Mouse (Mus musculus) left cerebral cortex, adult 2 months (tissue): ENCODE measurements around the gene Atxn1. TPM values are rescaled to one million over a fixed set of nuclear protein-coding genes. Genes with fewer than 3 reads are reported as not detected.
A peak's percentile ranks its signal among the peaks of the same experiment; 100 is the strongest.

Source experiments
- DNase-seq, 2 experiments: peaks; one replicate each; pipeline ENCODE4 v3.0.0; 2021 to 2022; ENCODE audit warnings: low spot score in 2 of 2, mixed read lengths in 1 of 2; ENCODE audit errors: extremely low spot score in 1 of 2
- H3K27ac ChIP-seq: fragments of 200-600 bp; 2 replicates; pipeline ENCODE4 v1.8.1; 2022
- H3K4me3 ChIP-seq: fragments of 200-600 bp; 2 replicates; pipeline ENCODE4 v1.8.1; 2022
- CTCF ChIP-seq: fragments of 200-600 bp; IDR thresholded peaks from 2 replicates; pipeline ENCODE4 v1.8.1; 2022; ENCODE audit warnings: antibody characterized with exemption, mild to moderate bottlenecking, moderate library complexity
- intact Hi-C: fragments of 180-260 bp; cut with DNase I; formaldehyde crosslinking; loops from one replicate; pipeline ENCODE4 v1.15.1; 2025
- total RNA-seq, 2 experiments: library from RNA; stranded (reverse); gene quantifications; 2 replicates each; pipeline ENCODE4 v1.2.3; 2021

Gene Atxn1
- total RNA-seq, 2 experiments from 2014 or later: 152 to 197 TPM

GRCm38 (mm10) chr13:45657176-45657575 lies 307.6 kb downstream of the Atxn1 start:
- Histone ChIP-seq H3K27ac (no peak overlapping the region), H3K4me3 (no peak overlapping the region)
- intact Hi-C loops: no loop called here
- TF ChIP-seq CTCF: no peak
- DNase-seq: no peak

- intact Hi-C loops: no loop called here
- no peak overlapping the region for H3K4me3 ChIP-seq
- no peak overlapping the region for H3K27ac ChIP-seq
- TF ChIP-seq CTCF: no peak
- DNase-seq: no peak
Measured at GRCm38 (mm10) chr13:45651652-45652241, 313.1 kb downstream of the Atxn1 start.

GRCm38 (mm10) chr13:45649197-45649812 lies 315.5 kb downstream of the Atxn1 start:
- Histone ChIP-seq H3K27ac (no peak overlapping the region), H3K4me3 (no peak overlapping the region)
- intact Hi-C loops: no loop called here
- no peak for DNase-seq
- TF ChIP-seq CTCF: no peak

- Histone ChIP-seq H3K4me3 (no peak overlapping the region), H3K27ac (peak overlapping the region; percentile 16; the same call in 1 of the 2 replicates)
- TF ChIP-seq CTCF: no peak
- intact Hi-C loops: no loop called here
- DNase-seq: no peak
Measured at GRCm38 (mm10) chr13:45643780-45644395, 320.9 kb downstream of the Atxn1 start.

GRCm38 (mm10) chr13:45642913-45643312 lies 321.9 kb downstream of the Atxn1 start:
- peak overlapping the region; percentile 66 for H3K27ac ChIP-seq

GRCm38 (mm10) chr13:45640431-45640830 lies 324.4 kb downstream of the Atxn1 start:
- TF ChIP-seq CTCF: no peak
- Histone ChIP-seq H3K27ac (peak overlapping the region; percentile 28; the same call in 1 of the 2 replicates), H3K4me3 (no peak overlapping the region)
- intact Hi-C loops: no loop called here
- no peak for DNase-seq

More at GRCm38 (mm10) chr13:45642913-45643312, 321.9 kb downstream of the Atxn1 start:
- peak in 1 of 2 experiments; percentile 33 for DNase-seq
- TF ChIP-seq CTCF: no peak
- intact Hi-C loops: no loop called here
- no peak overlapping the region for H3K4me3 ChIP-seq

GRCm38 (mm10) chr13:45638281-45638680 lies 326.5 kb downstream of the Atxn1 start:
- intact Hi-C loops: loop anchor here (5.0 to 10.0 kb wide), 2 partner anchors 101 to 527 kb away; no protein-coding TSS in a partner anchor

GRCm38 (mm10) chr13:45637324-45637723 lies 327.5 kb downstream of the Atxn1 start:
- peak; percentile 83 for TF ChIP-seq CTCF
- Histone ChIP-seq H3K27ac (no peak overlapping the region), H3K4me3 (no peak overlapping the region)
- intact Hi-C loops: loop anchor here (2.0 to 10.0 kb wide), 3 partner anchors 65 to 527 kb away; no protein-coding TSS in a partner anchor
- no peak for DNase-seq

More at GRCm38 (mm10) chr13:45638281-45638680, 326.5 kb downstream of the Atxn1 start:
- Histone ChIP-seq H3K27ac (no peak overlapping the region), H3K4me3 (no peak overlapping the region)
- no peak for DNase-seq
- TF ChIP-seq CTCF: no peak

GRCm38 (mm10) chr13:45636435-45636834 lies 328.4 kb downstream of the Atxn1 start:
- intact Hi-C loops: loop anchor here (2.0 to 10.0 kb wide), 3 partner anchors 64 to 528 kb away; no protein-coding TSS in a partner anchor
- no peak for TF ChIP-seq CTCF
- Histone ChIP-seq H3K27ac (no peak overlapping the region), H3K4me3 (no peak overlapping the region)
- no peak for DNase-seq

GRCm38 (mm10) chr13:45633918-45634317 lies 330.9 kb downstream of the Atxn1 start:
- no peak for DNase-seq
- no peak overlapping the region for H3K4me3 ChIP-seq
- intact Hi-C loops: loop anchor here (10.0 kb wide), 1 partner anchor 531 kb away; no protein-coding TSS in a partner anchor

GRCm38 (mm10) chr13:45632133-45632532 lies 332.7 kb downstream of the Atxn1 start:
- Histone ChIP-seq H3K27ac (no peak overlapping the region), H3K4me3 (no peak overlapping the region)
- intact Hi-C loops: loop anchor here (10.0 kb wide), 1 partner anchor 533 kb away; no protein-coding TSS in a partner anchor
- DNase-seq: no peak
- peak; percentile 64 for TF ChIP-seq CTCF

More at GRCm38 (mm10) chr13:45633918-45634317, 330.9 kb downstream of the Atxn1 start:
- H3K27ac ChIP-seq: no peak overlapping the region
- no peak; the same call in none of the 2 replicates for TF ChIP-seq CTCF
